Mouse (Mus musculus): ENCODE measurements around the gene Ugt1a5.
"Not testable (repeated sequence)": the region's sequence is repeated elsewhere in the genome, so short reads cannot be mapped to it uniquely, and the experiment has no call there.

- not testable (repeated sequence) for TF ChIP-seq USF1 (IDR thresholded peaks at IDR 0.05; ENCODE audit: low read depth, low read length); POLR2A (IDR thresholded peaks at IDR 0.05; ENCODE audit: control insufficient read depth in 1 of 2, insufficient read depth in 1 of 2, low read depth in 1 of 2, low read length in 2 of 2, poor library complexity in 1 of 2); ZKSCAN1 (IDR thresholded peaks at IDR 0.05; ENCODE audit: low read depth, low read length); CTCF (IDR thresholded peaks at IDR 0.05 in 2 of 3, conservative IDR thresholded peaks at IDR 0.05 in 1 of 3; ENCODE audit: control insufficient read depth in 1 of 3, insufficient read depth in 1 of 3, low read depth in 2 of 3, low read length in 3 of 3, poor library complexity in 1 of 3, severe bottlenecking in 1 of 3); ZC3H11A (IDR thresholded peaks at IDR 0.05; ENCODE audit: low read depth, low read length); CHD2 (IDR thresholded peaks at IDR 0.05; ENCODE audit: low read length); BHLHE40 (IDR thresholded peaks at IDR 0.05; ENCODE audit: borderline replicate concordance, low read depth, low read length); NRF1 (IDR thresholded peaks at IDR 0.05; ENCODE audit: insufficient read depth, low read depth, low read length, poor library complexity, severe bottlenecking); CHD1 (IDR thresholded peaks at IDR 0.05; ENCODE audit: low read depth, low read length); JUND (IDR thresholded peaks at IDR 0.05; ENCODE audit: low read depth, low read length); HCFC1 (IDR thresholded peaks at IDR 0.05; ENCODE audit: low read depth, low read length); USF2 (IDR thresholded peaks at IDR 0.05; ENCODE audit: borderline replicate concordance in 1 of 2, insufficient read depth in 1 of 2, low read depth in 1 of 2, low read length in 2 of 2); MAZ (IDR thresholded peaks at IDR 0.05; ENCODE audit: low read depth, low read length)
Measured at GRCm38 (mm10) chr1:88172190-88172589, 6.4 kb downstream of the Ugt1a5 start.
